Mouse (Mus musculus) NIH3T3 (cell line): ENCODE data around the gene Tmem135.

Source experiments
- DNase-seq: peaks from one replicate; pipeline ENCODE4 v3.0.0-alpha.2; 2012; ENCODE audit warnings: low read depth

The Tmem135 gene

GRCm38 (mm10) chr7:89417707-89418106 lies 13.7 kb upstream of the Tmem135 start:
- DNase-seq: no peak

GRCm38 (mm10) chr7:89416027-89416426 lies 12.0 kb upstream of the Tmem135 start:
- peak; percentile 51 for DNase-seq

- DNase-seq: no peak
Measured at GRCm38 (mm10) chr7:89412094-89412493, 8.1 kb upstream of the Tmem135 start.

GRCm38 (mm10) chr7:89411346-89411745 lies 7.3 kb upstream of the Tmem135 start:
- no peak for DNase-seq

- no peak for DNase-seq
Measured at GRCm38 (mm10) chr7:89410294-89410693, 6.3 kb upstream of the Tmem135 start.

- no peak for DNase-seq
Measured at GRCm38 (mm10) chr7:89407006-89407940, 3.3 kb upstream of the Tmem135 start.

GRCm38 (mm10) chr7:89406011-89406410 lies 2.0 kb upstream of the Tmem135 start:
- peak; percentile 66 for DNase-seq

GRCm38 (mm10) chr7:89404734-89405440 lies 865 bp upstream of the Tmem135 start:
- DNase-seq: peak; percentile 21

GRCm38 (mm10) chr7:89403053-89403972 lies 709 bp downstream of the Tmem135 start:
- DNase-seq: peak; percentile 27

GRCm38 (mm10) chr7:89401936-89402335 lies 2.1 kb downstream of the Tmem135 start:
- no peak for DNase-seq

GRCm38 (mm10) chr7:89401136-89401858 lies 2.7 kb downstream of the Tmem135 start:
- DNase-seq: no peak

GRCm38 (mm10) chr7:89400721-89401120 lies 3.3 kb downstream of the Tmem135 start:
- no peak for DNase-seq

GRCm38 (mm10) chr7:89397837-89398534 lies 6.0 kb downstream of the Tmem135 start:
- no peak for DNase-seq

- no peak for DNase-seq
Measured at GRCm38 (mm10) chr7:89396386-89396785, 7.6 kb downstream of the Tmem135 start.

- no peak for DNase-seq
Measured at GRCm38 (mm10) chr7:89395399-89395798, 8.6 kb downstream of the Tmem135 start.

GRCm38 (mm10) chr7:89392825-89393224 lies 11.2 kb downstream of the Tmem135 start:
- DNase-seq: peak; percentile 32

- DNase-seq: no peak
Measured at GRCm38 (mm10) chr7:89392388-89392787, 11.6 kb downstream of the Tmem135 start.

- DNase-seq: no peak
Measured at GRCm38 (mm10) chr7:89391831-89392230, 12.2 kb downstream of the Tmem135 start.

GRCm38 (mm10) chr7:89391281-89391680 lies 12.7 kb downstream of the Tmem135 start:
- DNase-seq: no peak

- DNase-seq: peak; percentile 47
Measured at GRCm38 (mm10) chr7:89390660-89391059, 13.4 kb downstream of the Tmem135 start.

GRCm38 (mm10) chr7:89388981-89389380 lies 15.0 kb downstream of the Tmem135 start:
- no peak for DNase-seq
